Comparison of ENCODE assay signal across 10 mouse cellular contexts in the genomic region with DNA sequence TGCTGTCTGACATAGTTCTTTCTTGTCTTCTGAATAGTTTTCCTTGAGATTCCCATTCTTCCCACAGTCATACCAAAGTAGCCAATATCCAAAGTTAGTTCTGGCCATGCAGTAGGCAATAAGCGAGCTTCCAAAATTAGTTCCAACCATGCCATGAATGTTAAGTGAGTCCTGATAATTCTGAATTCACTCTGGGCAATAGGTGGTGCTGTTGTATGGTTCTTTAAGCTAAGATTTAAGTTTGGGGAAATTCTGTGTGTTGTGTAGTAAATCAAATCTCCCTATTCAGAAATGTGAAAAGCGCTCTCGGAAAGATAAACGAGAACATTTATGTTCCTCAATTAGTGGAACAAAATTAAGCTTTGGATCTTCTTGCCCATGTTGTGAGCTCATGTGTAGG. TPM values are rescaled to one million over a fixed set of nuclear protein-coding genes. Genes with fewer than 3 reads are reported as not detected.
DNase-seq lines count a peak whose midpoint lies in the region; ATAC-seq and TF ChIP-seq lines count a peak whose summit lies in the region.
"Had no signal": no experiment of that assay in that cellular context is flagged by ENCODE, and none has a peak within 500 bp of the region (broad histone marks: within the 10 kb centered on the region; RNA-seq: fewer than 3 reads in every experiment).

No protein-coding gene starts in this region.

- no peak for ATAC-seq in forebrain, postnatal 0 days
- no peak for ATAC-seq in forebrain, embryonic 11.5 days (replicated peaks; ENCODE audit: low FRiP score)
- ATAC-seq in erythroid progenitor cell, adult 5-6 weeks (replicated peaks; ENCODE audit: low FRiP score, poor library complexity, severe bottlenecking) = no peak

- 54% methylated on average over 4 of the region's 4 CpGs for WGBS in forebrain, postnatal 0 days
- 85% methylated on average over 4 of the region's 4 CpGs for WGBS in forebrain, embryonic 11.5 days

- H3K27ac ChIP-seq in forebrain, postnatal 0 days (ENCODE audit: low read depth, low read length) = no peak overlapping the region
- no peak overlapping the region for H3K27ac ChIP-seq in forebrain, embryonic 11.5 days (ENCODE audit: low read depth, low read length)
- no peak overlapping the region for H3K27ac ChIP-seq in layer of hippocampus, adult 2 months

- H3K4me3 ChIP-seq in forebrain, postnatal 0 days (ENCODE audit: low read depth, low read length) = no peak overlapping the region
- no peak overlapping the region for H3K4me3 ChIP-seq in forebrain, embryonic 11.5 days (ENCODE audit: low read depth, low read length)
- H3K4me3 ChIP-seq in layer of hippocampus, adult 2 months = no peak overlapping the region

- no peaks in the 10 kb centered on the region for H3K4me1 ChIP-seq in forebrain, postnatal 0 days (ENCODE audit: insufficient read depth)
- H3K4me1 ChIP-seq in forebrain, embryonic 11.5 days (replicated peaks; ENCODE audit: control insufficient read depth, insufficient read depth, low read length) = no peaks in the 10 kb centered on the region; the same call in 1 of the 2 replicates

- no peak overlapping the region for H3K4me2 ChIP-seq in forebrain, postnatal 0 days (ENCODE audit: low read depth)
- no peak overlapping the region for H3K4me2 ChIP-seq in forebrain, embryonic 11.5 days (ENCODE audit: low read depth, low read length, severe bottlenecking)

- H3K9me3 ChIP-seq in forebrain, postnatal 0 days (ENCODE audit: low read length) = no peaks in the 10 kb centered on the region
- H3K9me3 ChIP-seq in forebrain, embryonic 11.5 days (ENCODE audit: control insufficient read depth, low read length) = no peaks in the 10 kb centered on the region

- peak; percentile 57 for DNase-seq in forebrain, postnatal 0 days
- DNase-seq in forebrain, embryonic 11.5 days (ENCODE audit: low spot score) = no peak
- DNase-seq in layer of hippocampus, adult 2 months (ENCODE audit: low spot score in 2 of 2) = peak in 1 of 2 experiments; percentile 19
- DNase-seq in layer of hippocampus, adult 8-10 months (ENCODE audit: low spot score in 2 of 2) = no peak
- peak; percentile 22 for DNase-seq in A20 (ENCODE audit: low read depth, low spot score)
- peak; percentile 39 for DNase-seq in embryo, embryonic 11 days
- no peak for DNase-seq in thymus, postnatal 4 days

- no peaks in the 10 kb centered on the region for H3K36me3 ChIP-seq in forebrain, postnatal 0 days (ENCODE audit: insufficient read depth)
- H3K36me3 ChIP-seq in forebrain, embryonic 11.5 days (ENCODE audit: control insufficient read depth, insufficient read depth, low read length) = no peaks in the 10 kb centered on the region

- no peaks in the 10 kb centered on the region; the same call in 1 of the 2 replicates for H3K27me3 ChIP-seq in forebrain, postnatal 0 days (ENCODE audit: insufficient read depth, low read length)
- peaks cover 2% of the 10 kb centered on the region for H3K27me3 ChIP-seq in forebrain, embryonic 11.5 days (ENCODE audit: control insufficient read depth, insufficient read depth, low read length)

- TF ChIP-seq CTCF in forebrain, postnatal 0 days (IDR thresholded peaks at IDR 0.05; ENCODE audit: low read depth) = peak; percentile 72
- peak; percentile 77 for TF ChIP-seq CTCF in layer of hippocampus, adult 2 months (conservative IDR thresholded peaks at IDR 0.05)

- H3K9ac ChIP-seq in forebrain, postnatal 0 days = no peak overlapping the region
- H3K9ac ChIP-seq in forebrain, embryonic 11.5 days (ENCODE audit: low read length) = no peak overlapping the region

RNA-seq across cellular contexts. Expression of gene Mfsd4b3, which starts 1.7 kb away (rescaled TPM):
- 0.46 TPM in 1 of 2 replicates, not detected in the other for total RNA-seq in forebrain, postnatal 0 days (2014; rRNA removed)
- not detected in 2 replicates for polyA plus RNA-seq in forebrain, postnatal 0 days (2015; fragmentation: Nextera tagmentation; extraction: Ambion mirVana)
- polyA plus RNA-seq in forebrain, embryonic 11.5 days (2014; fragmentation: Nextera tagmentation; extraction: Ambion mirVana) = 0.13 TPM in 1 of 2 replicates, not detected in the other
- total RNA-seq in layer of hippocampus, adult 2 months (2021) = under 1 TPM; 0.20 to 0.27 TPM
- under 1 TPM in 2 of 4 experiments, not detected in 2; 0.34 to 0.37 TPM for total RNA-seq in layer of hippocampus, adult 8-10 months (2022)
- not detected in 2 replicates for total RNA-seq in erythroid progenitor cell, adult 5-6 weeks (2015; ENCODE audit: low replicate concordance)
- total RNA-seq in erythroid progenitor cell, adult 5-6 weeks (2017; ENCODE audit: low replicate concordance) = not detected in 2 replicates
- total RNA-seq: hematopoietic stem cell, adult 5-6 weeks had no signal

RNA-seq across cellular contexts. Expression of gene Mfsd4b5, which starts 28.2 kb away (rescaled TPM):
- not detected in 2 replicates for total RNA-seq in forebrain, postnatal 0 days (2014; rRNA removed)
- polyA plus RNA-seq in forebrain, postnatal 0 days (2015; fragmentation: Nextera tagmentation; extraction: Ambion mirVana) = 0.06 TPM in 1 of 2 replicates, not detected in the other
- 0.08 TPM in 1 of 2 replicates, not detected in the other for polyA plus RNA-seq in forebrain, embryonic 11.5 days (2014; fragmentation: Nextera tagmentation; extraction: Ambion mirVana)
- under 1 TPM; 0.29 to 0.67 TPM for total RNA-seq in layer of hippocampus, adult 2 months (2021)
- total RNA-seq in layer of hippocampus, adult 8-10 months (2022) = under 1 TPM; 0.31 to 0.92 (median 0.58) TPM
- total RNA-seq in erythroid progenitor cell, adult 5-6 weeks (2015; ENCODE audit: low replicate concordance) = not detected in 2 replicates
- not detected in 2 replicates for total RNA-seq in erythroid progenitor cell, adult 5-6 weeks (2017; ENCODE audit: low replicate concordance)
- total RNA-seq: hematopoietic stem cell, adult 5-6 weeks had no signal

RNA-seq across cellular contexts. Expression of gene Mfsd4b2, which starts 31.5 kb away (rescaled TPM):
- not detected in 2 replicates for total RNA-seq in forebrain, postnatal 0 days (2014; rRNA removed)
- polyA plus RNA-seq in forebrain, postnatal 0 days (2015; fragmentation: Nextera tagmentation; extraction: Ambion mirVana) = not detected in 2 replicates
- not detected in 2 replicates for polyA plus RNA-seq in forebrain, embryonic 11.5 days (2014; fragmentation: Nextera tagmentation; extraction: Ambion mirVana)
- under 1 TPM; 0.22 to 0.23 TPM for total RNA-seq in layer of hippocampus, adult 2 months (2021)
- total RNA-seq in layer of hippocampus, adult 8-10 months (2022) = under 1 TPM in 2 of 4 experiments, not detected in 2; 0.16 to 0.39 TPM
- not detected in 2 replicates for total RNA-seq in erythroid progenitor cell, adult 5-6 weeks (2015; ENCODE audit: low replicate concordance)
- total RNA-seq in erythroid progenitor cell, adult 5-6 weeks (2017; ENCODE audit: low replicate concordance) = not detected in 2 replicates
- total RNA-seq: hematopoietic stem cell, adult 5-6 weeks; neutrophil, adult 5-6 weeks had no signal

RNA-seq across cellular contexts. Expression of gene Mfsd4b4, which starts 59.2 kb away (rescaled TPM):
- 8.8 and 14.2 TPM in 2 replicates for total RNA-seq in forebrain, postnatal 0 days (2014; rRNA removed)
- polyA plus RNA-seq in forebrain, postnatal 0 days (2015; fragmentation: Nextera tagmentation; extraction: Ambion mirVana) = 2.1 and 2.7 TPM in 2 replicates
- polyA plus RNA-seq in forebrain, embryonic 11.5 days (2014; fragmentation: Nextera tagmentation; extraction: Ambion mirVana) = 4.9 and 5.4 TPM in 2 replicates
- total RNA-seq in layer of hippocampus, adult 2 months (2021) = 1 to 10 TPM; 7.8 to 7.9 TPM
- 1 to 10 TPM; 8.8 to 9.9 (median 9.3) TPM for total RNA-seq in layer of hippocampus, adult 8-10 months (2022)
- total RNA-seq in erythroid progenitor cell, adult 5-6 weeks (2015; ENCODE audit: low replicate concordance) = 1.8 TPM in 1 of 2 replicates, not detected in the other
- 0.23 TPM in 1 of 2 replicates, not detected in the other for total RNA-seq in erythroid progenitor cell, adult 5-6 weeks (2017; ENCODE audit: low replicate concordance)

Comparison
In these comparisons a context has a peak if more than half of its experiments do, and no peak if none do; other contexts are left out.
1. DNase-seq: peak in forebrain, postnatal 0 days (single experiment), A20 (single experiment) and embryo, embryonic 11 days (single experiment); none in forebrain, embryonic 11.5 days (single experiment), layer of hippocampus, adult 8-10 months (0 of 2) and thymus, postnatal 4 days (single experiment).